Mouse (Mus musculus): ENCODE data around the gene Rpl34.

Gene Rpl34

DNA sequence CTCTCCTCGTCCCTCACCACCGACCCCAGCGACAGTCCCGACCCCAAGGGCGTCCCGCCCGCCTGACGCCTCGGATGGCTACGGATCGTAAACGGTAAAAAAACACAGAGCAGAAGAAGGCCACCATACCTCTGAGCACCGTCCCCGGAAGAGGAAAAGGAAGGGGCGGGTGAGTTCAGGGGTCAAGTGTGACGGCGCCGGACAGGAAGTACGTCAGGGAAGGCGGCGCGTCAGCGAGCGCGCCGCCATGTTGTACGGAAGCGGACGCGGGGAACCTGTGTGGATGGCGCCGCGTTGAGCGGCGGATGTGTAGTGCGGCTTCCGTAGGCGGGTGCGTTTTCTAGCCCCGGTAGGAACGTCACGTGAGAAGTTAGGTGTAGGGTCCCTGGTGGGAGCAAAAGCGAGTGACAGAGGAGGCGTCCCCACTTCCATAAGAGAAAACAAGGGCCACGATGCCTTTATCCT is at the start of gene Rpl34:
TSS of gene Rpl34 (minus strand) at position 210 of the 465 bp plus-strand sequence.
- DNase-seq (ENCODE audit: low spot score in 2 of 2) = peak; percentile 95 to 96

DNA sequence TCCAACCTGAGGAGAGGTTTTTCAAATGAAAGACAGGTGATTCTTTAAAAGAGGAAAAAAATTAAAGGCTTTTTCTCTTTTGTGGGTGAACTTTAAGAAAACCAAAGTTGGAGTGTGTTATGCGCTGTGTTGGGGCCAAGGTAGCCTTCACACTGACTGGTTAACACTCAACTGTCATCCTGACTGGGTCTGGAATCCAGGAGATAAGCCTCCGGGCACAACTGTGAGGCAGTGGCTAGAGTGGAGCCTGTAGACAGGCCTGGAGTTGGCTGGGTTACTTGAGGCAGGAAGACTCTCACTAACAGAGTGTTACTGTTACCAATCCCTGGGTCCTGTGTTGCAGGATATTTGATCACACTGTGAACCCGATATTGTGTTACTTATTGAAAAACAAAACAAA is 38.0 kb upstream of the Rpl34 start:
- no peak for DNase-seq (ENCODE audit: low spot score in 2 of 2)

DNA sequence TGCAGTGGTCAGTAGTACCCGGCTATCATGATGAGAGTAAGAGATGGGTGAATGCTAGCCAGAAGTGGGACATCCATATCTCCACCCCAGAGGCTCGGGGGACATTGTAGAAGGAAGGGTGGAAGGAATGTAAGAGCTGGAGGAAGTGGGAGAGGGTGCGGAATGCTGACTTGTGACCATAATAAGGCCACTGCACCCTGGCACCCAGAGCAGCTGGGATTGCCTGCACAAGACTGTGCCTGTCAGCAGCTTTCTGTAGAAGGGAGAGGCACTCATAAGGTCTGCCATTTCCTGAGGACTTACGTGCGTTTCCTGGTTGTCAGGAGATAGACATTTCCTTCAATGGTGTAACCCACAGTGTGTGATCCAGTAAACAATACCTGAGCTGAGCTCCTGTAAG is 33.9 kb upstream of the Rpl34 start:
- no peak for DNase-seq (ENCODE audit: low spot score in 2 of 2)

DNA sequence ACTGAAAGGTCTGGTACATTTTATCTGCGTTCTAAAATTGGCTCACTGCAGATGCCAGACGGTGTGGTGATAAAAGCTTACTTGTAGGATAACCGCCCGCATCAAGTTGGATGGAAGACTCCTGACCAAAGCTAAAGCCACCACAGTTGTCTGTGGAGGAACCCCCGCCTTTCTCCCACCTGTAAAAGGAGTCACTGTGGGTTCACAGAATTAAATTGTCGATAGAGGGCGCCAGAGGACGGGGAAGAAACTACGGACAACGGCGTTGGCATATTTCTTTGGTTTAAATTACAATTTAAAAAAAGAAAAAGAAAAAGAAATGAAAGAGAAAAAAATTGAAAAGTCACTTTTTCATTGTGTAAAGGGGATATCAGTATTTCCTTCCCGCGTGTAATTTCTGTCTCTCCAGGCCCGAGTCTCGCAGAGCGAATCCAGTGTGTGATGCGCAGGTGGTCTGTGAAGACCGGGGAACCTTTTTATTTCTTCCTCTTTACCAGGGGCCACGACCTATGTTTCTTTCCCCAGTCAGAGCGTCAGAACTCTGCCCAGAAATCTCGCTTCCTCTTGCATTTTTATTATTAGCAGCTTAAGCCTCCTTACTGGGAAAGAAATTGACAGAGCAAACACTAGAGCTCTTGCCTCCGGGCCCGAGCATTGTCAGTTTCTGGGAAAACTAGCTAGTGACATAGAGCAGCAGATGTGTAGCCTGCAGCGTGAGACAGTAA is 30.7 kb upstream of the Rpl34 start:
- DNase-seq (ENCODE audit: low spot score in 2 of 2) = peak; percentile 55 to 79

DNA sequence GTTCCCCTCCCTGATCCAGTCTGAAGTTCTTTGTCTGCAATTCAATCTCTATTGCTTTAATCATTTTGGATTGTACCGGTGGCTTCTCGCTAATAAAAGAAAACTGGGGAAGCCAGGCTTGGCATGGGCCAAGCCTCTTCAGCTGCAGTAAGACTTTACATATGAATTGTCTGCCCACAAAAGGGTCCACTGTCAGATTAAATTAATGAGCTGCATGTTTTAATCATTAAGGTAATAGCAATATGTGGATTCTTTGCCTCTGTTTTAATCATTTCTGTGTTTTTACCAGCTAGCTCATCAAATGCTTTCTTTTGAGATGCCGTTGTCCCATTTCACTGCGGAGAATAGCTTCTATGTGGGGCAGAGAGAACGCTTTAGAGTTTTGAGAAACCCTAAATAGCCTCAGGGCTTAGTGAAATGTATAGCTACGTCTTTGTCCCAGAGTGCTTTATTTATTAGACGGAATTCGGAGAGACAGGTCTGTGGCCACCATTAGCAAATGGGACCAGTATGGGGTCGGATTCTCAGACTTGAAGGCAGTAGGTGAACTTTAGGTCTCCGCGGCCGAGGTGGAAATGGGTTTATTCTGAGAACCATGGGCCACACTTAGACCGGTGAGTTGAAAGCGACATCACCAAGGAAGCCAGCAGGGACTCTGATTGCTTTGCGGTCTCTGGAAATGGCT is 28.1 kb upstream of the Rpl34 start:
- peak in 1 of 2 experiments; percentile 2 for DNase-seq (ENCODE audit: low spot score in 2 of 2)

DNA sequence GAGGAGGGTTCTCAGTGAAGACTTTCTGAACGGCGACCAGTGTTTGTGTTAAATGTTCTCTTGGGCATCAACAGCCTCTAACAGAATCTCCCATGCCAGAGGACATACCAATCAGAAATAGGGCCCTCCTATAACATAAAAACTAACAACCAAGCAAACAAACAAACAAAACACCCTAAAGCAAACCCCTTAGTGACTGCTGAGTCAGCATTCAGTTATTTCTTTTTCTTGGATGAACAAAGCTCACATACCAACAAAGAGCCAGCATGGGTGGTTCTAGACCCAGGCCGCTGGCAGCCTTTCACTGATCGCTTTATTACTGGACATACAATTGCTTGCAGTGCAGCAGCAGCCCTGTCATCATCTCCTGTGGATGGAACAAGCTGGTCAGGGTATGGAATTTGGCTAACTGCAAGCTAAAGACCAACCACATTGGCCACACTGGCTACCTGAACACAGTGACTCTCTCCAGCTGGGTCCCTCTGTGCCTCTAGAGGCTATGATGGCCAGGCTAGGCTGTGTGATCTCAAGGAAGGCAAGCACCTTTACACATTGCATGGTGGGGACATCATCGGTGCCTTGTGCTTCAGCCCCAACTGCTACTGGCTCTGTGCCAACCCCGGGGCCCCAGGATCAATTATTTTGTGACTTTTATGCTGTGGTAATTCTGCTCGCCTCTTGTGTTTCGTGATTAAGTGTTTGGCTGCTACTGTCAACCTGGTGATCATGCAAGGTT is 27.1 kb upstream of the Rpl34 start:
- DNase-seq (ENCODE audit: low spot score in 2 of 2) = no peak

DNA sequence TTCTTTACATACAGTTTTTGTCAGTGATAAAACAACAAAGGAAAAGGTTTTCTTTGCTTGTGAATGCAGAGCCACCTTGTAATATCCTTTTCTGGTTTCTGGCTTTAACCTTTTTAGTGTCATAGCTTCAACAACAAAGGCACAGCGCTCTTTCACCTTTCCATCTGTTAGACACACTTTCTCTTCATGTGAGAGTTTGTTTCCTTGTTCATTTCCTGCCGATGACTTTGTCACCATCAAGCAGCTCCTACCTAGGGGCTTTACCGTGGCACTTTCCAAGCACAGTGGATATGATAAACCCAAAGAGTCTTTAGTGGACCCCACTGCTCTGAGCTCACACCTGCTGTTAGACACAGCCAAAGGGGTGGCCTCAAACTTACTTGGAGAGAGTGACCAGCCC is 19.0 kb upstream of the Rpl34 start:
- DNase-seq (ENCODE audit: low spot score in 2 of 2) = no peak

DNA sequence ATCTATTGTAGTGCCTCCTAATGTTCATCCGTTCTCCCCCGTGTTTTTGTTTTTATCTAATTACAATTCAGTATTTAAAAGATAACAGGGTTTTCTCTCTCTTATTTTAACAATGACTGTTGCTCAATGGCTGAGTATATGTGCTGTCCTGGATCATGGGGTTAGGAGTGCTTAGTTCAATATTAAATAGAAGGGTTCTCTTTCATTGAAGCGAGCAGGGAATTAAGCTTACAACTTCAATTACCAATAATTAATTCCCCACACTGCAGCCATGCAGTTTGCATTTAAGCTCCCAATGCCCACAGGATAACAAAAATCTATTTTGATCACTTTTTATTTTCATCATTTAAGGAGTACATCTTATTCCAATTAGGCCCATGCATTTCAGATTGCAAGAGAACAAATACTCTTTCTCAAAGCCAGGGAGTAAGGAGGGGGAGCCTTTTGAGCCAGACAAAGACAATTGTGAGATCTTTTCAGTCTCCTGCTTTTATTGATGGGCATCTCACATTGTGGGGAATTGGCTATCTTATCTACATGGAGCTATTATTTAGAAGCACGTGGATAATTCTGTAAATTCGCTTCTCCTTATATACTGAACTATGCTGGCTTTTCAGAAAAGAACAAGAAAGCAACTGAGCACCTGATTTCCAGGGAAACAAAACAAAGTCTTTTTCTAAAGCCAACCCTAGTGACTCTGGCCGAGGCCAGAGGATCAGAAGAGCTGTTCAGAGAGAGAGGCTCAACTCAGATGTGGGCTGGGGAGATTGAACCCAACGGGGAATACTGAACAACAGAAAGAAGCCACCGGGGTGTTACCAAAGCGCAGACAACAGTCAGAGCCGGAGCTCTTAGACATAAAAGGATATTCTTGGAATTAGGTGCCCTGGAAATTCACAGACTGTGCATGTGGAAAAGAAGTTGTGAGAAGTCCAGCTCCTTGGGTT is 16.7 kb upstream of the Rpl34 start:
- no peak for DNase-seq (ENCODE audit: low spot score in 2 of 2)

DNA sequence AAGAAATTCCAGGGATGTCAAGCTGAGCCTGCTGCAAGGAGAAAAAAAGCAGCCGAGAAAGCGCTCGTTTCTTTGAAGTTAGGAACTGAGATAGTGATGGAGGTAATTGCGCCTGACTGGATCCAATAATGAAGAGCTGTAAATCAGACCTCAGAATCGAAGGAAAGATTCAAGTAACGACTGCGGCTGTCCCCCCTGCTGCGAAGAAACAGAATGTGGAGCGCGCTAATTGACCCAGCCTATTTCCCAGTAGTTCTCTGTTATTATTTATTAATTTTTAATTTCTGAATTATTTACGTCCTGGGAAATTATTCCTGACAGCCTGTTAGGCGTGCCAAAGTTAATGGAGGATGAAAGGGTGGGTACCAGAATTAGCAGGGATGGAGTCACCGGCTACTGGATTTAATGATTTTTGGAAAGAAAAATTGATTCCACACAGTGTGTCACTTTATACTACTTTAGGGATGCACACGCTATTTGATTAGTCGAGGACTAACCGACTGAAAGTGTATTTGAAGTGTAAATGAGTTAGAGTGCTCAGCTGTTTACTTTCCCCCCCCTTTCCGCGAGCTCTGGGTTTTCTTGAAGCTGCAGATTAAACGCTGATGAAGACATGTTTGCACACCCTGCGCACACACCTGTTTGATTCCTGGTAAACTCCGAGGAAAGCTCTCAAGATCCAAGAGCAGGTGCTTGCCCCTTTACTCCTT is 7.6 kb upstream of the Rpl34 start:
- no peak for DNase-seq (ENCODE audit: low spot score in 2 of 2)

DNA sequence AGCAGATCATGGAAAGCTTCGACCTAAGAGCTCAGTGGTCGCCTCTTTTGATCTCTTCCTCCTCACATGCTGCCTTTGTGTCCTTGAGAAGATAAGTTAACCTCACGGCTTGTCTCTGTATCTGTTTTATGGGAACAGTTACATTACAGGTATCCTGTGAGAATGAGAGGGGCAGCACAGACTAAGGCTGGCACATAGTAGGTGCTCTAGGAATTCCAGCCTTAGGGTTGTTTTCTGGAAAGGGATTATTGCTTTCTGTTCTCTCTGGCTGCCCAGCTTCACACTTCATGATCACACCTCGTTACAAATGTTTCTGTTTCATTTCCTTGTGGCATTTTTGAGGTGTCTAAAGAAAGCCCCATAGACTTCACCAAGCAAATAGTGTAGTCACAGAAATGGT is 6.6 kb upstream of the Rpl34 start:
- DNase-seq (ENCODE audit: low spot score in 2 of 2) = no peak

DNA sequence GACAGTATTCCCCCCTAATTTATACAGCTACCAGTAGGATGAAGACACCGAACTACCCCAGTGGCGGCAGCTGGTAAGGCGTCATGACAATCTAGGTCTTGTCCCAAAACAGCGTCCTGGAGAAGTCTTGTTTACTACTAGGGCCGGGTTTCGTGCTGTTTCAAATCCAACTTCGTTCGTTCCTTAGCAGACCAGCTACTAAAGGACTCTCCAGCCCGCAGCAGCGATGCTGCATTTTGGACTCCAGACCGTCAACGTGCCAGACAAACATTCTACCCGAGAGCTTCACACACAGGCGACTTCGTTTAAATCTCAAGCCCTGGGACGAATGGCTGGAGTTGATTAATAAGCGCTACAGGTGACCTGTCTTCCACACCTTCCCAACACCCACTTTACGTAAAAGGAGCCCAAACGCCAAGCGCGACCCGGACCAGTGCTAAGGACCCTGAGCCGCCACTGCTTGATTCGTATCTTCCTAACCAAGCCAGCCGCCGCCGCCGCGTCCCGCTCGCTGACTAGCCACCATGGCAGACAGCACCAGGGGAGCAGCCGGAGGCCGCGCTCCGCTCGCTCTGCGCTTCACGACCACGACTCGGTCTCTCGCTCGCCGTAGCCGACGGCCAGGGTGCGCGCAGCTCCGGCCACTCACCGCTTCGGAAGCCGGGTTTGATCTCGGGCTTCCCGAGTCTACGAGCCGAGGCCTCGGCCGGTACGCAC is 568 bp downstream of the Rpl34 start:
- DNase-seq (ENCODE audit: low spot score in 2 of 2) = peak; percentile 39 to 44

DNA sequence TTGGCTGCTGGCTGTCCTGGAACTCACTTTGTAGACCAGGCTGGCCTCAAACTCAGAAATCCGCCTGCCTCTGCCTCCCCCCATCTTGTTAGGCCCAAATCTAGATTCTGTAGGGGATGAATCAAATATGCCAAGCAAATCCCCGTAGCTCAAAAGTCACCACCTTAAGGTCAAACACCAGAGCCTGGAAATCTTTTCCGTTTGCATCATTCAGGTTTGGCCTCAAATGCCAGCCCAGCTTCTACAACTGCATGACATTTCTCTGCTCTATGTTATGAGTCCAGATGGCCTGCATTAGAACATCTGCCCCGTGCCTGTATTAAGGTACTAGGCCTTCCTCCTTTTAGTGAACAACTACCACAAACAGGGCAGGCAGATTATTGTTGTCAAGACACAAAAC is 2.5 kb downstream of the Rpl34 start:
- no peak for DNase-seq (ENCODE audit: low spot score in 2 of 2)

DNA sequence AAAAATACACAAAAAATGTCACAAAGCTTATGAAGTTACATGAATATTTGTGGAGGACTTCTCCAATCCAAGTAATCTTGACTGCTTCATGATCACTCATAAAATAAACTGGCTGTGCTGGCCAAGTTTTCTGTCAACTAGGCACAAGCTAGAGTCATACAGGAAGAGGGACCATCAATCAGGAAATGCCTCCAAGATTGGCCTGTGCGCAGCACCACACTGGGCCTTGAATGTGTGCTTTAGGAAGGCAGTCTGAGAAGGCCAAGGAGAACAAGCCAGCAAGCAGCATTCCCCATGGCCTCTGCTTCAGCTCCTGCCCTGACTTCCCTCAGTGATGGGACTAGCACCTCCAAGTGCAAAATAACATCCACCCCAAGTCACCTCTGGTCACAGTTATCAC is 3.2 kb downstream of the Rpl34 start:
- DNase-seq (ENCODE audit: low spot score in 2 of 2) = no peak

DNA sequence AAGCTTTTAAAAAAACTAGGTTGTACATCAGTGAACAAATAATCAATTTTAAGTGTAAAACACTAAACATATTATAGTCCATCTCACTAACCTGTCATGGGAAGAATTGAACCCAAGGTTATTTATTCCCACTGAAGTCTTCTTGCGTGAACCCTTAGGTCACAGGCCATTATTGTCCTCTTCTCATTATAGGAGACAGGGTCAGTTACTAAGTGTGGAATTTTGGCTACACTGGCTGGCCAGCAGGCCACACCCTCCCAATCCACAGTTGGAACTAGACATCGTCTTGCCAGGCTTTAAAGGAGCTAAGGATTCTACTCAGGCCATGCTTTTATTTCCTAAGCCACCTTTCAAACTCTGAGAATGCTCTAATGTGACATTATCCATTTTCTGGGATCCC is 4.5 kb downstream of the Rpl34 start:
- DNase-seq (ENCODE audit: low spot score in 2 of 2) = no peak

DNA sequence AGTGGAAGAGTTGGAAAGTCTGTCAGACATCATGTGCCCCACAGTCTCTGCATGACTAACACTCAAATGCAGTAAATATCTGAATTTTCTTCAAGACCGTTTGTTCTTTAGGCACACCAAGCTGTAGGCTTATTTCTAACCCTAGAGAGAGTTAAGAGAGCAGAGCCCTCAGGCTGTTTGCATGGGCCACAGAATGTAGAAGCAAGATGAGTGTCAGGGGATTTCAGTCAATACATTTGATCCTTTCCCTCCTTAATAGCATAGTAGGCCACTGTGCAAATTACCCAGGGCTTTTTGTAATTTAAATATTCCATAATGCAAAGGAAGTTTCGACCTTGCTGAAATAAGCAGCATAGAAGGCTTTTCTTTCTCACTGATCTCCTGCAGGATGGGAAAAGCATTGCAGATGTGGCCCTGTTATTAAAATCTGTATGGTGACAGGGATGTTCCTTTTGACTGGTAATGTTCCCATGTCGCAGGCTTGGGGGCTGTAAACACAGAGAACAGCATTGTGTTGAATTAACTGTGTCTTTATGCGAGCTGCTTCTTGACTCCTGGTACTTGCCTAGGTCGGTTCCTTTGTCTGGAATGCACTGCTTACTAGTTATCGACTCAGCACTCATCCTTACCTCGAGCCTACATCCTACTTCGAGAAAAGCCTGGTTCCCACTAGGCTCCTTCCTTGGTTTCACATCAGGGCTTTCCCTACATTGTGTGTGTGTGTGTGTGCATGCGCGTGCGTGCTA is 7.3 kb downstream of the Rpl34 start:
- no peak for DNase-seq (ENCODE audit: low spot score in 2 of 2)

DNA sequence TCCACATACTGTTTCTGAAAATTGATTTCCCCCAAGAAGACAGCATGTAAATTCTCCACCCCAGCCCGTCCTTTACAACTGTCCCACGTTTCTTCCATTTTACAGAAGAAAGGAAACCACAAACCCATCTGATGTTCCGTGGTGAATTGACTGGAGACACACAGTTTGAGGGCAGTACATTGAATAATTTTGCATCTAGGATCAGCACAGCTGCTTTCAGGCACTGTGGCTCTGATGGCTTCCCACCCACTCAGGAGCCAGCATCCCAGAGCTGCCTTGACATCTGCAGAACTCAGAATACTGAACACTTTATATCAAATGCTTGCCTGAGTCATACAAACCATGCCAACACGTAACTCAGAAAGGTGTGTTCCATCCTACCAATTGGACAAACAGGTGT is 10.0 kb downstream of the Rpl34 start:
- no peak for DNase-seq (ENCODE audit: low spot score in 2 of 2)

DNA sequence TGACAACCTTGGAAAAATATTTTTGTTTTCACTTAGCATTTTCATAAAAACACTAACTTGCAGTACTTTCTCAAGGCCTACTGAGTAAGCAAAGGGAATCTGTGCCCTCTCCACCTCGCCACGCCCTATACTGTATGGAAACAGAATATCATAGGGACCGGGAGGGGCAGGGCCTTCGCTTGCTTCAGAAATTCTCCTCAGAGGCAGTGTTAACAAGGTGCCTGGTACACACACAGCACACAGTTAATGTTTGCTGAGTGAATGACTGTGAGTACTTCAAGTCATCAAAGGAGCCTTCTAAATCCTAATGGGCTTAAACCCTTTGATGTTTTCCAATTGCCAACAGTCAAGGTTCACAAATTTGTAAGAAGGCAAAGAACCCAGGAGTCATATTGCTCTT is 11.3 kb downstream of the Rpl34 start:
- DNase-seq (ENCODE audit: low spot score in 2 of 2) = no peak

DNA sequence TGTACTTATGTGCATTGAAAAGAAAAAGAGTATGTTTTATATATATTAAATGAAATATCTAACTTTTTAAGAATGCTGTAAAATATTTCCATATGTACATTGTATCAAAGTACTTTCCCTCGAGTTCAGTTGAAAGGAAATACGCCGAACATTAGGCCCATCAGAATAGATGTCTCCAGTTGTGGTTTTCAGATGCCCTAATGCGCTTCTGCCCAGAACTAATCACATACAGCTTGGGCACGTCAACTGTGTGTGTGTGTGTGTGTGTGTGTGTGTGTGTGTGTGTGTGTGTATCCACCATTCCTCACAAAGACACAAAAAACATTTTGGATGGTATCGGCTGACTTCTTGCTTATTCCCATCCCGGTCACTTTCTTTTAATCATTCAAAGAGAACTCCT is 13.6 kb downstream of the Rpl34 start:
- DNase-seq (ENCODE audit: low spot score in 2 of 2) = no peak

DNA sequence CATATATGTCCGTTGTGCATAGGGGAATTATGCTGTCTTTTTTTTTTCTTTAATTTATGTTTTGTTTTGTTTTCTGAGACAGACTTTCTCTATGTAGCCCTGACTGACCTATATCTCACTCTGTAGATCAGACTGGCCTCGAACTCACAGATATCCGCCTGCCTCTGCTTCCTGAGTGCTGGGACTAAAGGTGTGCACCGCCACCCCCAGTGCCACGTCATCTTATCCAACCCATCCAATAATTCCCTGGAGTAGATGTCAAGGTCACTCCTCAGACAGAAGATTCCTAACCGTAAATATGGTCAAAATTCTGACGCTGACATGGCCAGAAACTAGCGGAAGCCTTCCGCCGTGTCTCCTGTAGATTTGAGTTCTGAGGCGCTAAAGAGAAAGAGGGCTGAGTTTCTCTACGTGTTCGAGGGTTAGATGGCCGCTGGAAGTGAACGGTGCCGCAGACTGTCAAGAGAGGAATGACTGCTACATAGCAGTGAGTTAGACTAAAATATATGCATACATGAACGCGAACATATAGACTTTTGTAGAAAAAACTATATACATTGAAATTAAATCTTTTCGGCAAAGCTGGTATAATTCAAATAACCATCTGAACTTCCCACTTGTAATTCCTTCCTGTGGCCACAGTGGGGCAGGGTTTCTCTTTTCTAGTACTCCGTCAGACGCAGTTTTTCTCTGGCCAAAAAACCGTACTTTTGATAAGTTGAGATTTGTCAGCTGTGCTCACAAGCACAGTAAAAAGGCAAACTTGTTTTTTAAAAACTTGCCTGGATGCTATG is 15.2 kb downstream of the Rpl34 start:
- peak; percentile 79 to 85 for DNase-seq (ENCODE audit: low spot score in 2 of 2)

Measured in right cerebral cortex, adult 2 months (tissue).